Mouse (Mus musculus): ENCODE results near the gene Epo.

Epo gene

GRCm38 (mm10) chr5:137514811-137515210, 18.2 kb downstream of the Epo start:
- DNase-seq, result no peak

DNA sequence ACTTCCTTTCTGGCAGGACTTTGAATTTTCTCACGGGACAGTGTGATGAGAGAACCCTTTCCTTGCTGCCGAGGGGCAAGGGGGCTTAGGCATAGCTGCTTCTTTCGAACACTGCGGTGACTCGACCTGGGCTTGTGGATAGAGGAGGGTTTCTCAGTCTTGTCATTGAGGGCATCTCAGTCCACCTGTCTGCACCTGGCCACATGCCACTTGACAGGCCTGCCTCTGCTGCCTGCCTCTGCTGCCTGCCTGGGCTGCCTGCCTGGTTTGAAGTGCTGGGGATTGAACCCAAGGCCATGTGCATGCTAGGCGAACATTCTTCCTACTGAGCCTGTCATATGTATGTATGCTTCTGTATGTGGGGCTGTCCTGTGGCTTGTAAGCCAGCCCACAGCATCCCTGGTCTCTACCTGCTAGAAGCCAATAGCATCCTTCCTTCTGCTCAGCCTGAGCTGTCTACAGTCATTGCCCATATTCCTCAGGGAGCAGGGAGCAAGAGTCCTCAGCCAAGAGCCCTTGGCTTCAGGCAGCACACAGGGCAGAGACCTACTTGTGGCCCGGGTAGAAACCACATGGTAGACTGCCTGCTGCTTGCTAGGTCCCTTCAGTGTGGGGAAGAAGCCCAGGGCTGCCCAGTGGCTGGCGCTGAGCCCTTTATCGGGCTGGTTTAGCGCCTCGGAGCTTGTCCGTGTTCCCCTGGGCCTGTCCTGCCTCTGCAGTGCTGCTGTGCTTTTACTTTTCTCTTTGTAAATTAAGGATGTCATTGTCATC, 18.9 kb downstream of the Epo start:
- DNase-seq, result no peak

DNA sequence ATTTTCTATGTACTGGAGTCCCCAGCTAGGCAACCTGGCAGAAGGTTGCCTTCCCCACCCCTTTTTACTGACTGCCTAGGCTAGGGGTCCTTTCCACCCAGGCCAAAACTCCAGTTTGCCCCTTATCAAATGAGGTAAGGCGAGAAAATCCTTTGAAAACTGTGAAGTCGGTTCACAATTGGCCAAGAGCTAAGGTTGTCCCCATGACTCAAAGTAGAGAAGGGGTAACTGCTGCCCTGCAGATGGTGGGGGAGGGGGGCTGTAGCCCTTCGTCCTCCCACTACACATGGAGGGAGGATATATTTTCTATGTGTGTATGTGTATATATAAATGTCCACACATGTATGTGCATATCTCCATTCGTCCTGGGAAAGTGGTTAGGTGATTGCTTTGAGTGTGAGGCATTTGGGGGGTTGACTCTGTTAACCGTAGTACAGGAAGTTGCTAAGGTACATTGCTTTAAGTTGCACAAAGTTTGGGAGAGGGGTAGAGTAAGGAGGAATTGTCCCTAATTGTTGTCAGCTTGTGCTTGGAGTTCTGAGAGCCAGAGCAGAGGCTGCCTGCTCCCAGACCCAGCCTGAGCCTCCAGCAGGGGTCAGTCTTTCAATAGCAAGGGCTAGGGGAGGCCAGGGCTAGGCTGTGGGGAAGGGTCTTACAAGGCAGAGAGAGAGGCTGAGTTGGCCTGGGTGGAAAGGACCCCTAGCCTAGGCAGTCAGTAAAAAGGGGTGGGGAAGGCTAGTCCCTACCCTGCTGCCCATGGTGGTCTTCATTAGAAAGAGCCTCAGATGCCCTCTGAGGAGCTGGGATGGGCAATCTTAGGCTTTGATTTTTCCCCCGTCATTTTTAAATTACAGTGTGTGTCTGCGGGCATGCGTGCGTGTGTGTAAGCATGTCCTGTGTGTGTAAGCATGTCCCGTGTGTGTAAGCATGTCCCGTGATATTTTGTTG, 19.9 kb downstream of the Epo start:
- DNase-seq, result peak; percentile 43

- no peak for DNase-seq
These were observed 21.3 kb downstream of the Epo start for GRCm38 (mm10) chr5:137511706-137512105.

- DNase-seq, result peak; percentile 41
These were observed 22.3 kb downstream of the Epo start for GRCm38 (mm10) chr5:137510573-137511390.

DNA sequence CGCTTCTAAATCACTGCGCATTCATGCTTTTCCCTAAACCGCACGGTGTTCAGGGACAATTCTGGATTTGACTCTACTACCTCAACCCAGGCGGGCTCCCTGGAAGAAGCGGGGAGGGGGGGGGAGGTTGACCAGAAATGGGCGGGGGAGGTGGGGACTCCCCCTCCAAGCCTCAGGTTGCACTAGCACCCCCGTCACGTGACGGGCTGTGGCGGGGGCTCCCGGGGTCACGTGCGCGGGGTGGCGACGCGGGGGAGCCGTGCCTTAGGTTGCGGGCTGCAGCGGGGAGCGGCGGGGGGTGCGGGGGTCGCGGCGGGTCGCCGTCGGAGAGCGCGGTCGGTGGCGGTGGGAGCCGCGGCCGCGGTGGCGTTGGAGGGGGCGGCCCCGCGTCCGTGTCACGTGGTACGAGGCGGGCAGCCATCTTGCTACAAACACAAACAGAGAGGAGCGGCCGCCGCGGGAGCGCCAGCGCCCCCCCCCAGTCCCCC, 23.0 kb downstream of the Epo start:
- peak; percentile 77 for DNase-seq

DNA sequence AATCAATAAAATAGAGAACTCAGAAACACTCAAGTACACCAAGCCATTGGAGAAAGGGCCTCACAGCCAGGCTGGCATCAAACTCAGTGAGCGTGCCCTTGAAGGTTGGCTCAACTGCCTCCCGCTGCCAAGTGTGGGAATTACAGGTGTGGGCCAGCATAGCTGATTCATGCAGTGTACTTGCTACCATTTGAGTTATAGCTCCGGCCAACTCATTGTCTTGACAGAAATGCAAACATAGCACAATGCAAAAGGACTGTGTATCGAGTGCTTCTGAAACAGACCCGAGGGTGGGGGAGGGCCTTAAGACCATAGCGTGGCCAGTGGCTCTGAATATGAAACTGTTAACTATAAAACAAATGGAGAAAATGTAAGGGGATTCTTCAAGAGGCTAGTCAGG, 29.0 kb downstream of the Epo start:
- no peak for DNase-seq

GRCm38 (mm10) chr5:137502667-137503110, 30.4 kb downstream of the Epo start:
- peak; percentile 82 for DNase-seq

DNA sequence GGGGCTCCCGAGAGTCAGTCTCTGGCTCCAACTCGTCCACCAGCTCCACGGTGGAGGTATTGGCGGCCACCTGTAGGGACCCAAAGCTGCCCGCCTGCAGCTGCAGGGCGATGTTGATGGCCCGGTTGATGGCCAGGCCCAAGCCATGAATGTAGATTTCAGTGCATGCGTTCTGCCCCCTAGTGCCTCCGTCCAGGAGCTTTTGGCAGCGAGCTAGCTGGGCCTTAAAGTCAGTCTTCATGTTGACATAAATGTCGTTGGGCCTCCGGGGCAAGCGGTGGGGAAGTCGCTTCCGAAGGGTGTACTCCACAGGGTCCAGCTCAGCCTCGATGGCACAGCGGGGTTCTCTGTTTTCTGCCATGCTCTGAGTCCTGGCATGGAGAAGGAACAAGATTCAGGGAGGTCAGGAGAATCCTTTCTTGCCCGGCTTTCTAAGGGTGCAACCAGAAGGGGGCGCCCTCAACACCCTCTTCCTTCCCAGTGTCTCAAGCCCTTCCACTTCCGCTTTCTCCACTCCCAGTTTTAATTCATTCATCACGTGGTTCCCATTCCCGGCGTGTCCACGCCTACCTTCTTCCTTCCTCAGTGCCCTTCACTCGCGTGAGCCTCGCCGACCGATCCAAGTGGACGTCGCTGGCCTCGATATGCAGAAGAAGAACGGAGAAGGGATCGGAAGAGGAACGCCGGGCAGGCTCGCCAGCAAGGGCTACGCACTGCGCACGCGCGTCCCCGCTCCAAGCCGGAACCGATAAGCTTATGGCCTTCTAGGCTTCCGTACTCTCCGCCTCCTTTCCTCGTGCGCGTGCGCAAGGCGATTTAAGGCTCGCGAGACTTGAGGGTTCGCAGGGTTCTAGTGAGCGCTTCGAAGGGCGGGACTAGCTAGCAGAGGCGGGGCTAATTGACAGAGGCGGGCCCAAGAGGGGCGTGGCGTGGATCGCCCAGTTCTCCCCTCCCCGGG, 31.1 kb downstream of the Epo start, which contains the start of gene Pop7:
TSS of gene Pop7 (minus strand) at position 810 of the 958 bp plus-strand sequence.
- peak; percentile 99 for DNase-seq

DNA sequence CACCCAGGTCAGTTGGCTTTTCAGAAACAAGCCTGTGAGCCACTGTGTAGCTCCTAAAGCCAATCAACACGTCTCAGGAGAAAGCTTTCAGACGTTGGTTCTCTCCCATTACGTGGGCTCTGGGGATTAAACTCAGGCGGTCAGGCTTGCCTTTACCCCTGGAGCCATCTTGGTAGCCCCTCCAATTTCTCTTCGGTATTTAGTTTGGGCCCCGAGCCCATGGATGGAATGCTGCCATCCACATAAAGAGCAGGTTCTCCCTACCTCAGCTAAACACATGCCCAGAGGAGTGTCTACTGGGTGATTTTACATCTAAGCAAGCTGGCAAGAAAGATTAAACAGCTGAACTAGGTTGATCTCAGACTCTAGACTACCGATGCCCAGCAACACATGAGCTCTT, 32.9 kb downstream of the Epo start:
- no peak for DNase-seq

DNA sequence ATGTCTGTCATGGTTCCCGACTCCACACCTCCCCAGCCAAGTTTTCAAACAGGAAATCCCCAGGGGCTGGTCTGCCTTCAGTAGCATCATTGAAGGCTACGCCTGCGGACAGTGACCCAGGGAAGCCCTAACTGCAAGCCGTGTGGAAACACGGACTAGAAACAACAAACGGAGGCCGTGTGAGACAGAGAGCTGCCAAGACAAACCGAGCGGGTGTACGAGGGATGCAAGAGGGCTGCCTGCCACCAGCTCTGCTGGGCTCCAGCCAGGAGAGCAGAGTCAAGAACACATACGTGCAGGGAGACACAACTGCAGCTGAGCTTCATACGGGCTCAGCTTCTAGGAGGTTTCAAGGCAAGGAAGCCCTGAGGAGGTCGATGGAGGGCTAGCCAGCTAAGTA, 39.2 kb downstream of the Epo start:
- DNase-seq, result no peak

GRCm38 (mm10) chr5:137491559-137491958, 41.5 kb downstream of the Epo start:
- peak; percentile 24 for DNase-seq

DNA sequence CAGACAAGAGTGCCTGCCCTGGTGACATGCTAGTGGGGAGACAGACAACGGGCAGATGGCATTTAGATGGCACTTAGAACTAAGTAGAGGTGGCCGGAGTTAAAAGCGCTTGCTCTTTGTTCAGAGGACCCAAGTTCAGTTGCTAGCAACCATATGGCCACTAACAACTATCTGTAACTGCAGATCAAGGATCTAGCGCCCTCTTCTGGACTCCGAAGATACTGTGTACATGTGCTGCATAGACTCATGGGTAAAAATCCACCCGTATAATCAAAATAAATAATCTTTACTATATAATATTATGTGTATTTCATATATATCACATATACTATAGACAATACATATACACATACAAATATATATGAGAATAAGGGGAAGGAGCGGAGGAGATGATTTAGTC, 45.4 kb downstream of the Epo start:
- no peak for DNase-seq

DNA sequence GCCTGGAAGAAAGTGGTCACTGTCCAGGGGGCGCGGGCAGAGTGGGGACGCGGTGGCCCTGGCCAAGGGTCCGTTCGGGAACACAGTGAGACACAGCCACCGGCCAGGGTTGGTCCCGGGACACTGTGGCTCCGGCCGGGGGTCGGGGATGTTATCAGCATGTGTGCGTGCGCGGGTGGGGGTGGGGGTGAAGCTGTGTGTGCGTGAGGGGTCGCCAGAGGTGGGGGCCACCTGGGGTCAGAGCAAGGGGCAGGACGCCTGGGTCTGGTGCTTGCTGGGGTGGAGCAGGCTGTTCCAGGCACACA, 47.2 kb downstream of the Epo start:
- no peak for DNase-seq

- no peak for DNase-seq
These were observed 47.8 kb downstream of the Epo start for GRCm38 (mm10) chr5:137485071-137485850.

DNA sequence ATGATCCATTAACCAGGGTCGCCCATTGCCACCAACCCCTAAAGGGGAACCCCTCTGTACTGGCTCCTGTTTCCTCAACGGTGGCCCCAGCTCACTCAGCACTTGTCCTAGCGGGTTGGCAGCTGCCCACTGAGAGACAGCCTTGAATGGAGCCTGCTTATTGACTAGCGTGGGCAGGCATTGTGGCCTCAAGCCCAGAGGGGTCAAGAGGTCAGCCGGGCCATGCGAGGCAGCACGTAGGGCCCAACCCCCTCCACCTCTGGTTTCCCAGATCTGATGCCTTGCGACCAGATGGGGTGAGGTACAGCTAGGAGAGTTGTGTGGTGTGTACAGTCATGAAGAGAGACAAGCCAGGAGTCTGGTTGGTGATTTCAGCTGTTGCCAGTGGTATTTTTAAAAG, 51.1 kb downstream of the Epo start:
- peak; percentile 42 for DNase-seq

GRCm38 (mm10) chr5:137481138-137481537, 51.9 kb downstream of the Epo start:
- DNase-seq, result peak; percentile 82

DNA sequence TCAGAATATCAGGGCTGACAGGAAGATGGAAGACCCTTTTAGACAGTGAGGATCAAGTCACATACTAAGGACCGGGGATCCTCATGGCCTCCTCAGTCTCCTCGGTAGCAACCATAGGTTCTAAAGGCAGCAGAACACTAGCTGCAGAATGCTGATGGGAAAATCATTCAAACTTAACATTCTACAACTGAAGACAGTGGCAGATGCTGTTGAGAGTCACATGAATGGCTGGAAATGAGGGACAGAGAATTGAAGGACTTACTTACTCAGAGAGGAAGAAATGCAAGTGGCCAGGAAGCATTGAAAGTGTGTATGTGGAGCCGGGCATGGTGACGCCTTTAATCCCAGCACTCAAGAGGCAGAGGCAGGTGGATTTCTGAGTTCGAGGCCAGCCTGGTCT, 56.1 kb downstream of the Epo start, which contains the start of gene Zan:
TSS of gene Zan (minus strand) at position 101 of the 400 bp plus-strand sequence.
- DNase-seq, result no peak

DNA sequence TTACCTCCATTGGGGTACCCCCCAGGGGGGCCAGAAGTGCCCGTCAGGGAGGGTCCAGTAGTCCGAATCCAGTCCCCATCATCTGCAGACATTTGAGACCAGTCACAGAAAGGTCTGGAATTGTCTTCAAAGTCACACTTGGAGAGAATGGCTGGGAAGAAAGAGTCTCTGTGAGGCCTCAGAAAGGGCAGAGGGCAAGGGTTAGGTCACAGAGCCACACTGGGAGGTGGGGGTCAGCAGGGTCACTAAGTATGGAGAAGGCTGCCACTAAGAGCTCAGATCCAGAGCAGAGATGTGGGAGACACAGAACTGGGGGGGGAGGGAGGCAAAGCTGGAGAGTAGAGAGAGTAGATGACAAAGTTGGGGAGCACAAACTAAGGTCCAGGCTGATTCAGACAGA, 58.7 kb downstream of the Epo start:
- no peak for DNase-seq

- DNase-seq, result no peak
These were observed 60.7 kb downstream of the Epo start for GRCm38 (mm10) chr5:137472252-137472904.

Measured in right cerebral cortex, postnatal 4 days (tissue).